Mouse (Mus musculus) heart, adult 2 months (tissue): Measurements from ENCODE around the gene Acer3. TPM values are rescaled to one million over a fixed set of nuclear protein-coding genes. Genes with fewer than 3 reads are reported as not detected.

Source experiments
- DNase-seq, 2 experiments: peaks; one replicate each; pipeline ENCODE4 v3.0.0; 2021
- H3K27ac ChIP-seq: fragments of 200-600 bp; 2 replicates; pipeline ENCODE4 v1.8.1; 2022
- H3K27me3 ChIP-seq: fragments of 200-500 bp; 2 replicates; pipeline ENCODE4 v1.6.1; 2012; ENCODE audit warnings: mild to moderate bottlenecking, low read length, inconsistent platforms, mixed read lengths; ENCODE audit not compliant: control insufficient read depth, insufficient read depth
- H3K36me3 ChIP-seq: fragments of 200-500 bp; 2 replicates; pipeline ENCODE4 v1.6.1; 2012; ENCODE audit warnings: low read length, inconsistent platforms; ENCODE audit not compliant: control insufficient read depth, insufficient read depth
- H3K4me1 ChIP-seq: fragments of 200-500 bp; 2 replicates; pipeline ENCODE4 v1.6.1; 2011; ENCODE audit warnings: low read length; ENCODE audit not compliant: control insufficient read depth, insufficient read depth
- H3K4me3 ChIP-seq: fragments of 200-600 bp; 2 replicates; pipeline ENCODE4 v1.8.1; 2022
- H3K79me2 ChIP-seq: fragments of 200-500 bp; replicated peaks from 2 replicates; pipeline ENCODE4 v1.6.1; 2012; ENCODE audit warnings: mild to moderate bottlenecking, inconsistent platforms, low read length, moderate library complexity, mixed read lengths; ENCODE audit not compliant: control insufficient read depth, insufficient read depth
- H3K9ac ChIP-seq: fragments of 200-500 bp; 2 replicates; pipeline ENCODE4 v1.6.1; 2012; ENCODE audit warnings: low read depth, mild to moderate bottlenecking, control low read depth, inconsistent platforms, low read length, mixed read lengths
- CTCF ChIP-seq: fragments of 200-600 bp; IDR thresholded peaks from 2 replicates; pipeline ENCODE4 v1.8.1; 2022; ENCODE audit warnings: antibody characterized with exemption, mild to moderate bottlenecking, moderate library complexity
- EP300 ChIP-seq: fragments of 200-500 bp; IDR thresholded peaks from 2 replicates; pipeline ENCODE4 v1.6.1; 2011; ENCODE audit warnings: low read depth, low read length, control low read depth; ENCODE audit not compliant: insufficient read depth
- POLR2A ChIP-seq: fragments of 200-500 bp; IDR thresholded peaks from 2 replicates; pipeline ENCODE4 v1.6.1; 2011; ENCODE audit warnings: mild to moderate bottlenecking, low read depth, low read length, control low read depth; ENCODE audit not compliant: insufficient read depth
- WGBS: fragments of 180-500 bp; shearing (Covaris S2); methylation state at CpG from one replicate; pipeline ENCODE4 v1.1.7; 2018; 5-methylcytosine and 5-hydroxymethylcytosine counted together
- intact Hi-C: fragments of 180-260 bp; cut with DNase I; formaldehyde crosslinking; loops from one replicate; pipeline ENCODE4 v1.15.1; 2025
- polyA plus RNA-seq: library from polyadenylated mRNA; depleted of rRNA; stranded (reverse); fragments of >200 nt; gene quantifications from 2 replicates; pipeline ENCODE4 v1.2.3, GENCODE M21; 2012
- total RNA-seq, 2 experiments: library from RNA; stranded (reverse); gene quantifications; 2 replicates each; pipeline ENCODE4 v1.2.3; 2021

Acer3 gene
- total and polyA plus RNA-seq, 3 experiments, result 5.5 to 13.2 (median 11.0) TPM

DNA sequence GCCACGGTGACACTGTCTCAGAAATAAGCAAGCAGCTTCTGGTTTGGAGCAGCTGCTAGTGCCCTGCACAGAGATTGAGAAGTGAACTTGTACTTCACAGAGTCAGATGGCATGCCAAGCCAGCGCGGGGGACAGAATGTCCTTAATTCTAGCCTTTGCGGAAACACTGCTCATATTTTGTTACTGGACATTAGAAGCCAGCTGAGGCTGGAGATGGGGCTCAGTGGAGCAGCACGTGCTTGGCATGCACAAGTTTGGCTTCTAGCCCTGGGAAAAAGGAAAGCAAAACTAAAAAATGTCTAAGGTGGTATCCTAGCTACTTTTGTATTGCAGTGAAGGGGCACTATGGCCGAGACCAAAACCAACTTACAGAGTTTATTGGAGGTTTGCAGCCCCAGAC lies 135.7 kb downstream of the Acer3 start:
- no peak for DNase-seq
- no peaks in the 10 kb centered on the region for H3K79me2 ChIP-seq
- H3K4me3 ChIP-seq, result no peak overlapping the region
- WGBS, result 63% methylated on average over 6 of the region's 6 CpGs
- H3K27me3 ChIP-seq, result no peaks in the 10 kb centered on the region
- no peak overlapping the region for H3K9ac ChIP-seq
- intact Hi-C loops, result no loop called here
- H3K36me3 ChIP-seq, result no peaks in the 10 kb centered on the region
- H3K4me1 ChIP-seq, result peaks cover 2% of the 10 kb centered on the region
- TF ChIP-seq POLR2A (no peak), EP300 (0 out of 2 replicates have a peak, but pooled peaks have one; percentile 33)
- H3K27ac ChIP-seq, result no peak overlapping the region

DNA sequence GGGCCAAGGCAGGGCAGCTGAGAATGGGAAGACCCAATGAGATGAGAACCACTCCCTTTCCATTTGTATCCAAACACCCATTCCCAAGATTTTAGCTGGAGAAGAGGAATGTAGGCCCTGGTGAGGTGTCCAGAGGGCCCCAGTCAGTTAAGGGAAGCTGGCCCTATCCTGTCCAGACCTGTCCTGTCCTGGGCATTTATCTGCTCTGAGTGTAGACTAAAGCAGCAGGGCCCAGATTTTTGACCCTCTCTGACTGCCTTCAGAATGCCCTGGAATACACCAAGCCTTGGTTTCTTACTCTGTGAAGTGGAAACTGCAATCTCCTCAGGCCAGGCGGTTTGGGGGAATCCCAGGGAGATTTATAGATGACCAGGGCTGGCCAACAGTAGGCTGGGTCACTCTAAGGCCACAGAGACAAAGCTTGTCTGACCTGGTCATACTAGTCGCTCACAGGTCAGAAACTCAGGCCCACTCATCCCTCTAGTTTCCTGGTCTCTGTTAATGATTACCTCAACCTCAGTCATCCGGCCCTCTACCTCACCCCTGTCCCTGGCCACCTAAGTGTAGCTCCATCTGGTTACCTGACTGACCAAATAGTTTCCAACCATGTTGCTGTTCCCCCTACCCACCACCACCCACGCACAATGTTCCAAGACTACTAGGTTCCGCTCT lies 142.3 kb downstream of the Acer3 start:
- Histone ChIP-seq H3K79me2 (no peaks in the 10 kb centered on the region), H3K27me3 (no peaks in the 10 kb centered on the region), H3K9ac (peak overlapping the region; percentile 56), H3K4me1 (peaks cover 5% of the 10 kb centered on the region; the same call in 1 of the 2 replicates), H3K4me3 (peak overlapping the region; percentile 85), H3K27ac (peak overlapping the region; percentile 34; the same call in 1 of the 2 replicates), H3K36me3 (no peaks in the 10 kb centered on the region)
- no peak for TF ChIP-seq CTCF
- 93% methylated on average over 5 of the region's 5 CpGs for WGBS
- intact Hi-C loops, result no loop called here
- DNase-seq, result no peak

DNA sequence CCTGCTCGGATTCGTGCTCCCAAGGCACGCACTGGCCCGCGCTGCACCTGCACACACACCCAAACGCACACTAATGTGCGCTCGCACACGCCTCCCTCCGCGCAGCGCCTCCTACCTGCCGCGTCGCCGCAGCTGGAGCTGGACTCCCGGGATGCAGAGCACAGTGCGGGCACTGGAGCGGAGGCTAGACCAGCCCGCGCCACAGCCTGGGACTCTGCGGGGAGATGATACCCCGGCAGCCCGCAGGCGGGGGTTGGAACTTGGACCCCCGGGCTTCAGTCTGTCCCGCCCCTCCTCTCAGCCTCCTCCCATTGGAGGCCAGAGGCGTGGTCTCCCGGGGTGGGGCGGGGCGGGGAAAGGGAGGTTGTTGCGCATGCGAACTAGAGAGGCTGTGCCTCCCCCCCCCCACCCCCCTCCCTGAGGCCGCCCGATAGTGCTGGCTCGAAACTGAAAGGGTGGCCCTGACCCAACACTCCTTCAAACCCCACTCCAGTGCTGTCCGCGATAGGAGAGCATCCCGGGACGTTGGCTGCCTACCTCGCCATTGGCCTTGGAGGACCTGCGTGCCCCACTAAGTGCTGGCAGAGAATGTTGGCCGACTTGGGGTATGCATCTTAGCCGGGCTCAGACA lies 143.0 kb downstream of the Acer3 start, which contains the start of gene Capn5:
TSS of gene Capn5 (minus strand) at position 346 of the 631 bp plus-strand sequence.
- 2% methylated on average over 42 of the region's 44 CpGs for WGBS
- peak; percentile 78 to 80 for DNase-seq
- Histone ChIP-seq H3K4me1 (peaks cover 5% of the 10 kb centered on the region; the same call in 1 of the 2 replicates), H3K9ac (peak within 1 kb of the TSS; percentile 71), H3K79me2 (no peaks in the 10 kb centered on the region), H3K27me3 (no peaks in the 10 kb centered on the region), H3K4me3 (peak within 1 kb of the TSS; percentile 85), H3K27ac (peak within 1 kb of the TSS; percentile 62), H3K36me3 (no peaks in the 10 kb centered on the region)
- TF ChIP-seq EP300 (peak; percentile 77; the same call in 1 of the 2 replicates), CTCF (peak; percentile 72), POLR2A (peak; percentile 36; the same call in 1 of the 2 replicates)
- intact Hi-C loops, result no loop called here

DNA sequence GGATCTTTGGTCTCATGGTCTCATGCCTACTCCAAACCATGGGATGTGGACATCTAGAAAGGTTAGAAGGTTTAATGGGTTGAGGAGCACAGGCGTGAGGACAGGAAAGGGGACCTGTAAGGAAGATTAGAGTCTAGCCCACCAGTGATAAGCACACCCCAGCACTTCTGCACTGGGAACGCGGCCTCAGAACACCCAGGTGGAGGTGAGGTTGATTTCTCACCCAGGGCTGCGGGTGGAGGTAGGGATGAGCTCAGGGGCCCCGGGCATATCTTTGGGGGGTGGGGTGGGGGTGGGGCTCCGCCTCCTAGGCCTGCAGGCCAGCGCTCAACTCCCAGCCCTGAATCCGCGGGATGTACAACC lies 143.5 kb downstream of the Acer3 start:
- H3K9ac ChIP-seq, result peak overlapping the region; percentile 71
- intact Hi-C loops, result no loop called here
- no peaks in the 10 kb centered on the region for H3K27me3 ChIP-seq
- peak overlapping the region; percentile 85 for H3K4me3 ChIP-seq
- WGBS, result 12% methylated on average over 9 of the region's 9 CpGs
- no peak for TF ChIP-seq EP300
- TF ChIP-seq POLR2A, result no peak
- no peak for TF ChIP-seq CTCF
- H3K4me1 ChIP-seq, result peaks cover 5% of the 10 kb centered on the region; the same call in 1 of the 2 replicates
- H3K36me3 ChIP-seq, result no peaks in the 10 kb centered on the region
- H3K27ac ChIP-seq, result peak overlapping the region; percentile 62
- DNase-seq, result no peak
- H3K79me2 ChIP-seq, result no peaks in the 10 kb centered on the region

DNA sequence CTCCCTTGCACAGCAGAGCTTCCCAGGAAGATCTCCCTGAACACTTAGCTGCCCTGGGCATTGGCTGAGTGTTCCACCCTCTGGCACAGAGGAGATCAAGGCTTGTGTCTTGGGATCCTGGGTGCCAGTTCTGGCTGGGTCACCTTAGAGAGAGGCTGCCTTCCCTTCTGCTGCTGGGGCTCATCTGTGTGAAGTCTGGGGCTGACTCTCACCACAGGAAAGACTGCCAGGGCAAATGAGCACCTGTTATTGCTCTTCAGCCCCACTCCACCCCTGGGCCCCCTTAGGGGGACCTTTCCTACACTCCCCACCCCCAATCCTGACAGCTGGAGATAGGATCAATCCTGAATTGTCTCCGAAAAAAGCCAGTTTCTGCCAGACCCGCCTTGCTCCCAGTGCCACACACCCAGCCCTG lies 143.9 kb downstream of the Acer3 start:
- WGBS, result 53% methylated on average over 2 of the region's 2 CpGs
- Histone ChIP-seq H3K36me3 (no peaks in the 10 kb centered on the region), H3K79me2 (no peaks in the 10 kb centered on the region), H3K27me3 (no peaks in the 10 kb centered on the region), H3K4me3 (no peak overlapping the region), H3K4me1 (peaks cover 5% of the 10 kb centered on the region; the same call in 1 of the 2 replicates), H3K9ac (no peak overlapping the region), H3K27ac (no peak overlapping the region)
- TF ChIP-seq EP300 (no peak), CTCF (no peak), POLR2A (no peak)
- DNase-seq, result no peak
- intact Hi-C loops, result no loop called here

DNA sequence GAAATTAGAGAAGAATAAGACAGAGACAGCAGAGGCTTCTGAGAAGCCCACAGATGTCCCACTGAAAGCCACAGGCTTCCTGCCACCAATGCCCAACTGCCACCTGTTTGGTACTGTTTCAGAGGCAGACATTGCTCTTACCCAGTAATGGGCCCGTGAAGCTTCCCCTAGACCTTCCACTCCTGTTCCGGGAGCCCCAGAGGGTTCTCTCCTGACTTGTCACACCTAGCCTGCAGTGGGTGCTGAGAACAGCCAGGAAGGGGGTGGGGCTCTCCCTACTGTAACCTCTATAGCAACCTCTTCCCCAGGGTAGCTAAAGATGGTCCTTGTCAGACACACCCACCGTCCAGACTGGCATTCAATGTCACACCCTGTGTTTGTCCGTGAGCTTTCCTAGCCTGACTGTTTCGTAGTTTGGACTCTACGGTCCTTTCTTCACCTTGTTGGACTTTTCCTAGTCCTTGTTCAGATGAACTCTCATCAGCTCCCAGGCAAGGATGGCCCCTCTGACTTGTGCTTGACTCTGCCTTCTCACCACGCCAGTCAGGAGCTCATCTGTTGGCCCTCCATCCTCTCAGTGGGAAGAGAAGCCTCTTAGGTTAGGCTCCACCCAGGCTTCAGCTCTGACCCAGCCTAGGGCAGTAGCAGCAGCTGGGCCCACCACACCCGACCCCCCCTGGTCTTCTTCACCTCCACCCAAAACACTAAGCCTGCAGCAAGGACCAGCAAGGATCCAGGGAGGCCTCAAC lies 144.5 kb downstream of the Acer3 start:
- H3K27me3 ChIP-seq, result no peaks in the 10 kb centered on the region
- H3K27ac ChIP-seq, result no peak overlapping the region
- peak in 1 of 2 experiments; percentile 12 for DNase-seq
- no peak overlapping the region for H3K9ac ChIP-seq
- peaks cover 6% of the 10 kb centered on the region; the same call in 1 of the 2 replicates for H3K4me1 ChIP-seq
- intact Hi-C loops, result no loop called here
- whole genome bisulfite sequencing, result 77% methylated on average over 8 of the region's 8 CpGs
- H3K4me3 ChIP-seq, result no peak overlapping the region
- TF ChIP-seq EP300 (no peak), CTCF (no peak), POLR2A (no peak)
- H3K79me2 ChIP-seq, result no peaks in the 10 kb centered on the region
- no peaks in the 10 kb centered on the region for H3K36me3 ChIP-seq
